Mouse (Mus musculus) fat pad, adult 2 months (tissue): ENCODE data around the gene Bace1.

Source experiments
- DNase-seq: peaks from one replicate; pipeline ENCODE4 v3.0.0-alpha.2; 2011; ENCODE audit warnings: low read depth, low spot score; ENCODE audit errors: extremely low read depth

The Bace1 gene

DNA sequence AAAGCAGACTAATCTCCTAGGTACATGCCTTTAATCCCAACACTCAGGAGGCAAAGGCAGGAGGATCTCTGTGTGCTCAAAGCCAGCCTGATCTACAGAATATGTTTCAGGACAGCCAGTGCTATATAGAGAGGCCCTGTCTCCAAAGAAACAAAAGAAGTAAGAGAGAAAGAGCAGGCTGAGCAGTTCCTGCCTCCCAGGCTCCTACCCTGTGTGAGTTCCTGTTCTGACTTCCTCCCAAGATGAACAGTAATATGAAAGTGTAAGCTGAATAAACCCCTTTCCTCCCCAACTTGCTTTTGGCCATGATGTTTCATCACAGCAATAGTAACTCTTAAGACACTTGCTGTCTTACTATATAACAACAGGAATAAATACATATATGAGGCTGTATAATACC is 55.3 kb downstream of the Bace1 start:
- DNase-seq: no peak

DNA sequence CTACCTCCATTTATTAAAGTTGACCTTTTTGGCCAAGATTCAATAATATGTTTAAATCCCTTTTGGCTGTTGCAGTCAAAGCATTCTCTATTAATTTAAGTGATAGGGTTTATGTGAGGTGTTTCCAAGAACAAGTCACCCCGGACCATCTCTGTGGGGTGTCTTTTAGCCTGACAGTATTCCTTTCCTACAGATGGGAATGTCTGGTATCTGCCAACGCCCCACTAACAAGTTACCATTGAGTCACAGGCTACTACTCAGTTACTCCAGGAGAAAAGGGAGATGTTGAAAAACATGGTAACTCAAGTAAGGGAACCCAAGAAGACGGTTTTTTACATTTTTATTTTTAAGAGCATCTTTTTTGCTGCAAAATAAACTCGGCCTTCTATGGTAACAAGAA is 66.8 kb downstream of the Bace1 start:
- DNase-seq: no peak

DNA sequence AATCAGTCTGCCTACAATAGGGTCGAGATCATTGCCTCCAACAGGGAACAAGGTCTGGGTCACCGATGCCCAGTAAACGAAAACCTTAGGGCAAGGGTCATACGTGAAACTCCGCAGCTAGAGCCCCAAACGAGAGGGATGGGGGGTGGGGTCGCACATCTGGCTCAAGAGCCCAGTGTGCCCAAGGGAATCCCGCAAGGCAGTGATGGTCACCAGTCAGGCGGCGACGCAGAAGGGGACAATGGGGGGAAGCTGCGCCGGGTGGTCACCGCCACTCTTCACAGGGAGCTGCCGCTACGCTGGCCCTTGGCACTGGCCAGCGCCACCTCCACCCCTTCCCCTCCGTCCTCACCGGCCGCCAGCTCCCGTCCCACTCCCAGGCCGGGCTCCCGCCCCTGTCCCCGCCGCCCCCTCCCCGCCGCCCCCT is 67.4 kb downstream of the Bace1 start:
- no peak for DNase-seq

DNA sequence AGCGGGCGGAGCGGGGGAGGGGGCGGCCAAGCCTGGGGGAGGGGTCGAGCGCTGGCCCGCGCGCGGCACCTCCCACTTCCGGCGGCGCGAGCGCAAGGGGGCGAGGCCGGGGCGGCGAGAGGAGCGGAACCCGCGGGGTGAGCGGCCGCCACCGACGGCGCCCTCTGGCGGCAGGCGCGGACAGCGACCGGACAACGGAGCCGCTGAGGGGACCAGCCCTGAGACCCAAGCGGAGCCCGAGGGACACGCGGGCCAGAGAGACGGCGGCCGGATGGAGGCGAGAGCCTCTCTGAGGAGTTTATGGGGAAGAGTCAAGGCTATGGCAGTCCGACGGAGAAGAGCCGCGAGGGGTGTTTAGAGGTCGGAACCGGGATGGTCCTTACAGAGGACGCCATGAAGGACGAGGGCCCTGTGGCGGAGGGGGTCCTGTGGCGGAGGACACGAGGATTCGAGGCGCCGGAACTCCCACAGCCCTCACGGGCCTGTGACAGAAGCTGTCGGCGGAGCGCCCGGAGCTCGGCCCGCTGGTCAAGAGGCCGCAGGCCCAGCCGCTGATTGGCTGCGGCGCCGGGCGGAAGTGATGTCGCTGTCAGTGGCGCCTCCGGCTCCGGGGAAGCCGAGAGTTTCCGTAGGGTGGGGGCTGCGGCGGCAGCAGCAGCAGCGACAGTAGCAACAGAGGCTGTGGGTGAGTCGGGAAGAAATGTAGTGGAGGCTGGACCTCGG is 68.1 kb downstream of the Bace1 start, which contains the start of the genes Pcsk7 and Rnf214:
Gene Pcsk7, plus strand, starts transcription at position 143 of the 723 bp plus-strand sequence.
Gene Rnf214, minus strand, starts transcription at position 557 of the 723 bp plus-strand sequence.
- DNase-seq: no peak

DNA sequence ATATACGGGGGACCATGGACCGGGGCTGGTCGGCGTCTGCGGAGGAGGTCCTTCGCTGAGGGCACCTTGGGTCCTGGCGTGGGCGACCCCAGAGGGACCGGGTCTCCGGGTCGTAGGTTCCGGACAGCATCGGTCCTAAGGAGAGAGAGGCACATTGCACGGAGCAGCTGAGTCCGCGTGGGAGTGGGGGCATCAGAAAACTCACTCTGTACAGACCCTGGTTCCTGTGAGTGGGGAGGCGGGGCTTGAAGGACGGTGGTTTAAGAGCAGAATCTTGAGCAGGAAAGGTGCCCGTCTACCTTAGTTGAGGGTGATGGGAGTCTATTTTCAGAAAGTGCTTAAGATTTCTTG is 68.7 kb downstream of the Bace1 start:
- DNase-seq: no peak

DNA sequence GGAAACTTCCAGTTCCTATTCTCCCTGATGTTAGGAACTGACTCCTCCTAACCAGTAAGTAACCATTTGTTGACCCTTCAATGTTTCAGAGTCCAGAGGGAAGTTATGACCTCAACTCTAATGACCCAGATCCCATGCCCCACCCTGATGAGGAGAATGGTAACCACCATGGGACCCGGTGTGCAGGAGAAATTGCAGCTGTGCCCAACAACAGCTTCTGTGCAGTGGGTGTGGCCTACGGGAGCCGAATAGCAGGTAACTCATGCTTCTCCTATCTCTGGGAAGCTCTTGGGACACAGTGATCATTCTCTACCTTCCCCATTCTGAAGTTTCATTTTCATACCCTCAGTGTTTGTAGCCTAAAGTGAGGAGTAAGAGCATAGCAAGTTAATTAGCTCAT is 72.6 kb downstream of the Bace1 start:
- DNase-seq: no peak

DNA sequence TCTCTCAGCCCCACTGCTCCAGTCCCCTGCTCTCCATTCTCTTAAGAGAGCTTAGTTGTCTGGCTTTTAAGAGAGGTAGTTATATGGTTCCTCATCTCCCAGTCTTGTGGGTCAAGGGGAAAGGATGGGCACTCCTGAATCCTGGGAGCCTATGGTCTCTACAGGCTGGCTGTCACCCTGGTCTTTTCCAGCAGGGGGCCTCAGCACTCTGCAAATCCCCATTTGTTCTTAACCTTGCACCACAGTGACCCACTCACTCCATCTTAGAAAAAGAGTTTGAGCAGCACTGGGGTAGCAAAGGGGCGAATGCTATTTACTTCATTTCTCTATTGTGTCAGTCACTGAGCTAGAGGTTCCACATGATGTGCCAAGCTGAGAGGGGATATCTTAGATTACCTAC is 73.3 kb downstream of the Bace1 start:
- no peak for DNase-seq
